Mouse (Mus musculus) spleen, postnatal 10 days (tissue): ENCODE measurements around the gene Hdac5.

Source experiments
- DNase-seq, 2 experiments: peaks; one replicate each; pipeline ENCODE4 v3.0.0; 2021 to 2022; ENCODE audit warnings: low spot score in 2 of 2

The Hdac5 gene

DNA sequence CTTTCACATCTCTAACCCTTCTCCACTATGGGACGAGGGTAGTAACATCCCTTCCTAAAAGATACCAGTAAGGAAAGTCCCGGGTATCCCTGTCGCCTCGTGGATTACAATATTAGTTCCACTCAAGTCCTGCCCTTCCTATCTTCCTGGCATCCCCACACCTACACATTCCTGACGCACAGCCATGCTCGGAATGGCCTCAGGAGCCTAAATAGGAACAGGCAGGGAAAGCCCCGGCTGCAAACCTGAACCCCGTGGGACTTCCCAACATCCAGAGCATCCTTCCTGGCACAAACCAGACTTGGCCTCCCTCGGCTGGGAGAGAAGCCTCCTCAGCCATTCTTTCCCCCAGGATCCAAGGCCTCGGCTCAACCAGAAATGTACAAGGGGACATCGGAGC, 14.5 kb downstream of the Hdac5 start:
- DNase-seq: no peak

DNA sequence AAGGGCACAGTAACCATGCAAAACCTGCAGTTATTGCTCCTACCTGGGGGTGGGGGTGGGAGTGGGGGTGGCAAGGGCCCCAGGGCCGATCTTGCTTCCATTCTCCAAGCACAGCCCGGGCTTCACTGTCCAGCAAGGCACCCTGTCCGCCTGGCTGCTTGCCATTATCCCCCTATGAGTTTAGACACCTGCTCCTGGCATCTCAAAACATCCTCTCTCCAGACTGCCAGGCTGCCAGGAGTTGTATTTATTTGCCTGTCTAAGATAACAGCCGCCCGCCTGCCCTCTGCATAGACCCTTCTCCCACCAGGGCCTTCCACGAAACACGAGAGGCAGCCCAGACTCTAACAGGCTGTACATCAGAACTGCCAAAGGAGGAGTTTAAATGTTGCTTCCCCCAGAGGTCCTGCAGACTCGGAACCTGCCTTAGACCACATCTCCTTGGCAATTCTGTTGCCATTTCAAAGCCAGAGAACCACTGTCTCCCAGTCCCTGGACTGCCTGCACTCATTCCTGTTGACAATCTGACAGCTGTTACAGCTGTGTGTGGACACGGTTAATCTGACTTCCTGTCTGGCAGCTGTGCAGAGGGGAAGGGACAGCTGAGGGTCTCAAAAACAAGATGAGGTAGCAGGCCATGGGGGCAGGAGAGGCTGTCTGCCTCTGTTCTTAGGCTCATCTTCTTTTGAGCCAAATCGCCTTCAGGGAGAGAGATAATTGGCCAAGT, 15.4 kb downstream of the Hdac5 start:
- DNase-seq: no peak

DNA sequence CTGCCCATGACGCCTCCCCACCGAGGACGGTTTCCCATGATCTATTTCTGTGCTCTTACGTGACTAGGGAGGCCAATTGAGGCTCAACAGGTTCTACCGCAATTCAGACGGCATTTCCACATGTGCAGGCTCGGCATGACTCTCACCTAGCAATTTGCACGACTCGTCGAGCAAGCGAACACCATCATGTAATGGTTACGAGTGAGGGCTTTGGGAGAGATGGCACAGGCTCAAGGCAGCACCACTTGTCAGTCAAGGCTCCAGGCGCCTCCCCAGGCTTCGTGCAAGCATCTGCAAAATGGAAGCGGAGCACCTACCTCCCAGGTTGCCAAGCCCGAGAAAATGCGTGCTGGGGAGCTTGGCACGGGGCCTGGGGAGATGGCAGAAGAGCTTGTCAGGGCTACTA, 18.0 kb downstream of the Hdac5 start:
- DNase-seq: peak in 1 of 2 experiments; percentile 10

- DNase-seq: no peak
These were observed 19.0 kb downstream of the Hdac5 start for GRCm38 (mm10) chr11:102211011-102211410.

- no peak for DNase-seq
These were observed 19.8 kb downstream of the Hdac5 start for GRCm38 (mm10) chr11:102210185-102210584.

DNA sequence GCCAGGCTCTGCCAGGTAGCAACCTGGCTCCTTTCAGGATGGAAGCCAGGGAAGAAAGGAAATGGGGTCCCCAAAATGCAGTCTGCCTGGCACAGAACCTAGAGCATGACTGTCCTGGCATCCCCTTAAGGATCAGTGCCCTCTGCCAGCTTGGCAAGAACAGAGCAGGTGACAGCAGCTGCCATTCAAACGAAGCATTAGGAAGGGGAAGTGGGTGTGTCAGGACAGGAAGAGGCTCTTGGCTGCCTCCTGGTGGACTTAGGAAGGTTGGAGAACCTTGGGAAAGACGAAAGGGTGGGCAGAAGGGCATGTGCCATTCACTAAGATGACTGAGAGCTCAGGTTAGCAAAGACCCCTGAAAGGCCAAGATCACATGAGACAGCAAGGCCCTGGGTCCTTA, 20.2 kb downstream of the Hdac5 start:
- peak in 1 of 2 experiments; percentile 54 for DNase-seq

DNA sequence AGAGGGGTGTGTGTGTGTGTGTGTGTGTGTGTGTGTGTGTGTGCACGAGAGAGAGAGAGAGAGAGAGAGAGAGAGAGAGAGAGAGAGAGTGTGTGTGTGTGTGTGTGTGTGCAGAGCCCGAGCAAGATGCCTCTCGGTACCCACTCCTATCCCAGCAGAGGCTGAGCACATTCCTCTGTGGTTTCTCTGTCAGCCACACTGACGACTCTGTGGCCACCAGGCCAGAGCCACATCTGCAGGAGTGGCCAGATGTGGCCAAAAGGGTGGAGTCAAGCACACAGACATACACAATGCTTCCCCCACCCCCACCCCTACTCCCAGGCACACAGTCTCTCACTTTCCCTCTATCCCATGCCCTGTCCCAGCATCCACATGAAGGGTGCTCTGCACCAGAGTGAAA, 21.1 kb downstream of the Hdac5 start:
- no peak for DNase-seq

- no peak for DNase-seq
These were observed 21.9 kb downstream of the Hdac5 start for GRCm38 (mm10) chr11:102207825-102208777.

DNA sequence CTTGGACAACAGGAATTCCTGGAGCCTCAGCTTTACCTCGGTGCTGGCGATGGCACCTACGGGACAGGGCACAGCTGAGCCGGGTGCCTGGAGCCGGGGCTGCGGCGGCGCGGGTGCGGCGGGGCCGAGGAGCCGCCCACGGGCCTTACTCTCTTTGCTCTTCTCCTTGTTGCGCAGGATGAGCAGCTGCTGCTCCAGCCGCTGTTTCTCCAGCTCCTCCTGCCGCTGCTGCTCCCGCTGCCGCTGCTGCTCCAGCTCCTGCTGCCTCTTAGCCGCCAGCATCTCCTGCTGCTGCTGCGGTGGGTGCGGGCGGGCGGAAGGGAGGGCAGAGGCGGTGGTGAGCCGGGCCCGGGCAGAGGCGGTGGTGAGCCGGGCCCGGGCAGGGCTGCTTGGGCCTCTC, 23.5 kb downstream of the Hdac5 start:
- DNase-seq: no peak

DNA sequence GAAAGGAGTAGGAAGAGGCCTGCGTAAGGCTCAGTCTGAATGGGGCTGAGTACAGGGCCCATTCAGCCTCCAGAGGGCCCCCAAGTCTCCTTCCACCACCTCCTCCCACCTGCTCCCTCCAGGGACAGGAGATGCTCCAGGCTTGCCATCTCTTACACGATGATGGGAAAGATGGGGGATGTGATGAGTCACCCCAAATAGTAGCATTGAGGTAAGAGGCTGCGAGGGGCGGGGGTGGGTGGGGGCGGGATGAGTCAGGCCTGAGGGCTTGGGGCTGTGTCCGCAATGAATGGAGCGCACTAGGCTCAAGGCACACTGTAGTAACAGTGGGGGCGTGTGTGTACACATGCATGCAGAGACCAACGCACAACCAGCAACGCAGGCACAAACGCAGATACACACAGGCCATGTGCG, 28.6 kb downstream of the Hdac5 start:
- DNase-seq: no peak

GRCm38 (mm10) chr11:102199856-102200255, 30.1 kb downstream of the Hdac5 start:
- no peak for DNase-seq

GRCm38 (mm10) chr11:102198245-102198644, 31.7 kb downstream of the Hdac5 start:
- DNase-seq: no peak

DNA sequence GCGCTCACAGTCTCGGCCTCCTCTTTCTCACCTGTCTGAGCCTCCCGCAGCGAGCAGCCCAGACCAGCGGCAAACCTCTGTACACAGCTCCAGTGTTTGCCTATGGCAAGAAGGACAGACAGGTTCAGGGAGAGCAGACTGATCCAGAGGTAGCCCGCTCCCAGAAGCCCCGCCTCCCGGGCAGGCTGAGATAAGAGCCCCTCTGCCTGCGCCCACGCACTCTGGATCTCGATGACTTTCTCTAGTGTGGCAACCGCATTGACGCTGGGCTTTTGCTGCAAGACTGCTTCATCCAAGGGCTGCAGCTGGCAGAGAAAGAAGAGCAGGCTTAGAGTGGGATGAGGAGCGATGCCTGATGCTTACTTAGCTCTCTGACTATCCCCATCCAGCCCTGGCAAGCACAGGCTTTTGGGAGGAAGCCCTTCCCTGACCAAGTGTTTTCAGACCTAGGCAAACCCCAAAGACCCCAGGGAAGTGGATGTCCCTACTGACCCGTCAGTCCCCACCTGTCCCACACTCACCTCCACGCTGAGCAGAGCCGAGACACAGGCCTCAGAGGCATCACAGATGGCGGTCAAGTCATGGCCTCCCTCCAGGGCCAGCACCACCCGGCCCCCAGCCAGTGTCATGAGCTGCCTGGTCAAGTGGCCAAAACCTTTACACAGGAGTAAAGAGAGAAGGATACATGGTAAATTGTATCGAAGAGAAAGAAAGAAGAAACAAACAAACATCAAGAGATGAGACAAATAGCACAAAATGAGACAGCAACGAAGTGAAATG, 33.8 kb downstream of the Hdac5 start:
- no peak for DNase-seq

DNA sequence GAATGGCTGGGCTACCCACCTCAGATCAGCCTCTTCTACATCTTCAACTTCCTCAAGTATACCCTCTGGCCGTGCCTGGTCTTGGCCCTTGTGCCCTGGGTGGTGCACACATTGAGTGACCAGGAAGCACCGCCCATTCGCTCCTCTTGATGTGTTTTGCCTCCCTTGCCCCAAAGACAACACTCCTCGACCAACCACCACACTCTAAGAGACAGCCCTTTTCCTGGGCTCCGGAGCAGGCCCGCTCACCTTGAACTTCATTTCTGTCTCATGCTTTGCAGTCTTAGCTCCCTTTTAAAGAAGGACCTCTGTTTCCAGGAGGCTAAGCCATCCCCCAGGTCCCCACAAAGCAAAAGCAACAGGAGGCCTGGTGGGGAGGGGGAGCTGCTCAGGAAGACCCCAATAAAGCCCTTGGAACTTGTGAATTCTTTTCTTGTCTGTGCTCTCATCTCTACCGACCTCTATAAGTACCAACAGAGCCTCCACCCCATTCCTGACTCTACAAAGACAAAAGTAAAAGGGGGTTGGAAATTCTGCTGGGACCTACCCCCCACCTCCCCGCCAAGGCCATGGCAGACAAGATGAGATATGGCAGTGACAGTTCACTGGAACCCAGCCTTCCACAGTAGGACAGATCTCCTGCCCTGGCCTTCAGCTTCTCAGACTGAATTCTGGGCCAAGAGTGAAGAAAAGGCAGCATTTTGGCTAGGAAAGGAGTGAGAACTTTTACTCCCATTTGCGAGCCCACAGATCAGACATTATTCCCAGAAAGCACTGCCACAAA, 36.1 kb downstream of the Hdac5 start:
- no peak for DNase-seq

GRCm38 (mm10) chr11:102190848-102191247, 39.1 kb downstream of the Hdac5 start:
- DNase-seq: no peak

DNA sequence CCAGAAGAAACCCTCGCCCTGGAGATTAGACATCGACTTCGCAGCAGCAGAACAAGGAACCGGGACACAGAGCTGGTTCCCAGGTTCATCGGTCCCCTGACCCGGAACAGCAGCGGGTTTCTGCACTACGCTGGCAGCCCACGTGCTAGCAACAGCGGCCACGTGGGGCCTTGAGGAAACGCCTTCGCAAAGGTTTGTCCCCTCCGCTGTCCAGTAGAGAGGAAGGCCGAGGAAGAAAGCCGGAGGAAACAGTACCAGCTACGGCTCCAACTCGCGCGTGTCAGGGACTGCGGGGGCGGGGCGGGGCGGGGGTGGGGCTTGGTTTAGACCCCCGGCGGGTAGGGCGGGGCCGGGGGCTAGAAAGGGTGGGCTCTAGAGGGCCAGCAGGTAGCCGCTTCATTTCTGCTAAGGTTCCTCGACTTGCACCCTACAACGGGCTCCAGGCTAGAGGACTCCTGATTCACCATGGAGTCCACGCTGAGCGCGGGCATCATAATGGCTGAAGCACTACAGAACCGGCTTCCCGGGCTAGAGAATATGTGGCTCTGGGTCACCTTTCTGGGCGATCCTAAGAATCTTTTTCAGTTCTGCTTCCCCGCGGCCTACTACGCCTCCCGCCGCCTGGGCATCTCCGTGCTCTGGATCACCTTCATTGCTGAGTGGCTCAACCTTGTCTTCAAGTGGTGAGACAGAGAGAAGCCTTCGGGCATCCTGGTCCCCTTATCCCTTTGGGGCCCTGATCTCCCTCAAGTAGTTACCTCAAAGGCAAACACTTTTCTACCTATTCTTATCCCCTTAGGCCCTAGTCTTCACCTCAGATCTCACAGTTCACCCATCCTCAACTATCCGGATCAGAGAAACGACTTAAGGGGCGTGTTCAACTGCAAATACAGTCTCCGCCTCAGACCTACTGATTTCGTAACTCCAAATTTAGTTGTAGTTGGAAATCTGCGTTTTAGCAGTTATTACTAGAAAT, 40.2 kb downstream of the Hdac5 start, which contains the start of gene G6pc3:
Gene G6pc3 (plus strand): TSS at position 160 of the 976 bp plus-strand sequence.
- peak; percentile 66 to 88 for DNase-seq

- no peak for DNase-seq
These were observed 41.0 kb downstream of the Hdac5 start for GRCm38 (mm10) chr11:102188980-102189379.

DNA sequence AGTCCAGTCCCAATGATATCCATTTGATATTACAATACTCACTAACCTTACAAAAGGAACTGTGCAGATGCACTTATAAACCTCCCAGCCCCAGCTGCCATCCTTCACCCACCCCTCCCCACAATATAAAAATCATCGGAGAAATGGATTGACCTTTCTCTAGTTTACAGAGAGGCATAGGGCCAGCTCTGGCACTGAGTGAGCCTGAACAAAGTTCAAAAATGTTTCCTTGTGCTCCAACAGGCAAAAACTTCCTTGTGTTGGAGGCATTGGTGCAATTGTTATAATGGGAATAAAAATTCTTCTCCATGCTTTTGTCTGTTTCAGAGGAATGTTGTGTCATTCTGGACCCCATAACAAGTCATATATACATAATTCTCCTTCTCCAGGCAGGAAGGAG, 43.7 kb downstream of the Hdac5 start:
- no peak for DNase-seq

DNA sequence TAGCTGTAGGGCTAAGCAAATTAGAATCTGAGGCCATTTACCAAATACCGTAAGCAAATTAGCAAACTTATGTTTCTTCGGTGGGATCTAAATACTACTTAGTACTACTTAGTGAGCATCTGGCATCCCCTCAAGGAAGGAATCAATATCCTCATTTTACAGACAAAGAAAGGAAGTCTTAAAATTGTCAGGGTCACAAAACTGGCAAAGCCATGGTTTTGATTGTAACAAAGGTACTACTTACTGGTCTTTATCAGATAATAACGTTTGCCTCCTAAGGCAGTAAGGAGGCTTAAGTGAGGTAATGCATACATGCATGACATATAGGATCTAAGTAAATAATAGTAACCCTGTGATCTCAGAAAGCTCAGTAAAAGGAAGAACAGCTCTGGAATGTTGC, 44.3 kb downstream of the Hdac5 start:
- DNase-seq: no peak
